Mouse (Mus musculus) cortical plate, adult 2 months (tissue): ENCODE data around the gene Mx1.

Experiments
- CTCF ChIP-seq: fragments of 200-500 bp; IDR thresholded peaks from 2 replicates; pipeline ENCODE4 v1.5.1; 2011; ENCODE audit warnings: mild to moderate bottlenecking, control low read depth, low read length; ENCODE audit not compliant: insufficient read depth; ENCODE audit errors: extremely low read depth
- POLR2A ChIP-seq: fragments of 200-500 bp; IDR thresholded peaks from 2 replicates; pipeline ENCODE4 v1.6.1; 2011; ENCODE audit warnings: mild to moderate bottlenecking, low read length, control low read depth; ENCODE audit not compliant: insufficient read depth; ENCODE audit errors: extremely low read depth

- no peak for TF ChIP-seq POLR2A
- TF ChIP-seq CTCF: no peak
These were observed 12.9 kb upstream of the Mx1 start for GRCm38 (mm10) chr16:97475581-97475980.
